Mouse (Mus musculus) midbrain, embryonic 11.5 days (tissue): ENCODE measurements around the gene Gm527. TPM values are rescaled to one million over a fixed set of nuclear protein-coding genes. Genes with fewer than 3 reads are reported as not detected.

Experiments
- polyA plus RNA-seq: library from polyadenylated mRNA; unstranded; fragments of >200 nt; fragmentation: Nextera tagmentation; extraction: Ambion mirVana; gene quantifications from 2 replicates; pipeline ENCODE4 v1.2.1, GENCODE M21; 2014

The Gm527 gene
- polyA plus RNA-seq, 1 experiment from 2014 or later, result 2.7 TPM

Other genes starting within 250 kb of the Gm527 start
- 19.5 and 19.9 TPM in 2 replicates for gene Klhl28, start 47.6 kb downstream of the Gm527 start, polyA plus RNA-seq
- 27.1 and 30.3 TPM in 2 replicates for gene Togaram1, start 47.9 kb downstream of the Gm527 start, polyA plus RNA-seq
- 63.9 and 69.6 TPM in 2 replicates for gene Prpf39, start 118.4 kb downstream of the Gm527 start, polyA plus RNA-seq
- 793 and 830 TPM in 2 replicates for gene Fkbp3, start 156.1 kb downstream of the Gm527 start, polyA plus RNA-seq
- 9.5 and 11.3 TPM in 2 replicates for gene Fancm, start 157.7 kb downstream of the Gm527 start, polyA plus RNA-seq